25 mouse cellular contexts compared by ENCODE assay signal in genomic region chr5:82964513-82964912, GRCm38 (mm10).
"Had no signal": no experiment of that assay in that cellular context is flagged by ENCODE, and none has a peak within 500 bp of the region (broad histone marks: within the 10 kb centered on the region; RNA-seq: fewer than 3 reads in every experiment).

No protein-coding gene starts in this region.

- DNase-seq: gastrocnemius, adult 2 months; gastrocnemius, postnatal 10 days; gastrocnemius, postnatal 25 days; heart, adult 2 months; heart, postnatal 10 days; heart, postnatal 4 days; kidney, adult 18-20 months; kidney, adult 8-10 months; kidney, postnatal 10 days; kidney, postnatal 25 days; kidney, postnatal 4 days; liver had no signal

- H3K4me3 ChIP-seq: gastrocnemius, adult 2 months; heart, adult 2 months; hindbrain, embryonic 10.5 days; hindbrain, embryonic 12.5 days; intestine, embryonic 15.5 days; layer of hippocampus, adult 2 months; left cerebral cortex, adult 2 months; limb, embryonic 10.5 days; limb, embryonic 12.5 days had no signal

- H3K27me3 ChIP-seq: hindbrain, embryonic 12.5 days; intestine, embryonic 15.5 days; limb, embryonic 12.5 days had no signal

- ATAC-seq: hindbrain, embryonic 16.5 days; inflammation-experienced regulatory T-cells, adult 6 months; intestine, embryonic 15.5 days; intestine, postnatal 0 days had no signal

- H3K4me2 ChIP-seq: heart, embryonic 11.5 days; hindbrain, embryonic 12.5 days; hindbrain, embryonic 14.5 days; intestine, embryonic 15.5 days; limb, embryonic 12.5 days; liver, embryonic 11.5 days had no signal

- H3K27ac ChIP-seq: gastrocnemius, adult 2 months; heart, adult 2 months; hindbrain, embryonic 10.5 days; hindbrain, embryonic 12.5 days; hindbrain, embryonic 14.5 days; intestine, embryonic 15.5 days; layer of hippocampus, adult 2 months; left cerebral cortex, adult 2 months; limb, embryonic 10.5 days; limb, embryonic 12.5 days had no signal

- H3K4me1 ChIP-seq: hindbrain, embryonic 12.5 days; intestine, embryonic 15.5 days; limb, embryonic 10.5 days; limb, embryonic 12.5 days had no signal

- H3K9ac ChIP-seq: hindbrain, embryonic 12.5 days; hindbrain, embryonic 14.5 days; intestine, embryonic 15.5 days; limb, embryonic 12.5 days had no signal

- H3K36me3 ChIP-seq: hindbrain, embryonic 10.5 days; hindbrain, embryonic 12.5 days; intestine, embryonic 15.5 days; limb, embryonic 10.5 days; limb, embryonic 12.5 days had no signal

- H3K9me3 ChIP-seq: hindbrain, embryonic 10.5 days; hindbrain, embryonic 12.5 days; intestine, embryonic 15.5 days; limb, embryonic 10.5 days; limb, embryonic 12.5 days had no signal
